Mouse (Mus musculus) cortical plate, adult 2 months (tissue): ENCODE measurements around the gene Nek5.

ENCODE experiments used
- CTCF ChIP-seq: fragments of 200-500 bp; IDR thresholded peaks from 2 replicates; pipeline ENCODE4 v1.5.1; 2011; ENCODE audit warnings: mild to moderate bottlenecking, control low read depth, low read length; ENCODE audit not compliant: insufficient read depth; ENCODE audit errors: extremely low read depth
- POLR2A ChIP-seq: fragments of 200-500 bp; IDR thresholded peaks from 2 replicates; pipeline ENCODE4 v1.6.1; 2011; ENCODE audit warnings: mild to moderate bottlenecking, low read length, control low read depth; ENCODE audit not compliant: insufficient read depth; ENCODE audit errors: extremely low read depth

GRCm38 (mm10) chr8:22058368-22058767 lies 66.5 kb downstream of the Nek5 start:
- no peak for TF ChIP-seq CTCF
- no peak for TF ChIP-seq POLR2A
